Mouse (Mus musculus): ENCODE data around the gene Kdm7a. TPM values are rescaled to one million over a fixed set of nuclear protein-coding genes. Genes with fewer than 3 reads are reported as not detected.

Gene Kdm7a
- 12.3 and 13.1 TPM in 2 replicates for polyA plus RNA-seq (2012; rRNA removed)

GRCm38 (mm10) chr6:39206581-39207461 is at the start of gene Kdm7a:
Kdm7a (minus strand) TSS chr6:39206789.
- Histone ChIP-seq H3K27ac (ENCODE audit: insufficient read depth, low read length) (peak within 1 kb of the TSS; percentile 99), H3K4me1 (ENCODE audit: control insufficient read depth, insufficient read depth, low read length) (peaks cover 4% of the 10 kb centered on the region), H3K4me3 (ENCODE audit: insufficient read depth, low read length) (peak within 1 kb of the TSS; percentile 79)
- TF ChIP-seq CTCF (IDR thresholded peaks at IDR 0.05; ENCODE audit: extremely low read depth, insufficient read depth, low read length) (no peak), POLR2A (IDR thresholded peaks at IDR 0.05; ENCODE audit: extremely low read depth, insufficient read depth, low read length) (peak; percentile 32; the same call in 1 of the 2 replicates)

GRCm38 (mm10) chr6:39255271-39255670 is 48.7 kb upstream of the Kdm7a start:
- Histone ChIP-seq H3K4me1 (ENCODE audit: control insufficient read depth, insufficient read depth, low read length) (no peaks in the 10 kb centered on the region), H3K4me3 (ENCODE audit: insufficient read depth, low read length) (no peak overlapping the region), H3K27ac (ENCODE audit: insufficient read depth, low read length) (no peak overlapping the region)
- TF ChIP-seq CTCF (IDR thresholded peaks at IDR 0.05; ENCODE audit: extremely low read depth, insufficient read depth, low read length), result no peak
- TF ChIP-seq POLR2A (IDR thresholded peaks at IDR 0.05; ENCODE audit: extremely low read depth, insufficient read depth, low read length), result no peak

DNA sequence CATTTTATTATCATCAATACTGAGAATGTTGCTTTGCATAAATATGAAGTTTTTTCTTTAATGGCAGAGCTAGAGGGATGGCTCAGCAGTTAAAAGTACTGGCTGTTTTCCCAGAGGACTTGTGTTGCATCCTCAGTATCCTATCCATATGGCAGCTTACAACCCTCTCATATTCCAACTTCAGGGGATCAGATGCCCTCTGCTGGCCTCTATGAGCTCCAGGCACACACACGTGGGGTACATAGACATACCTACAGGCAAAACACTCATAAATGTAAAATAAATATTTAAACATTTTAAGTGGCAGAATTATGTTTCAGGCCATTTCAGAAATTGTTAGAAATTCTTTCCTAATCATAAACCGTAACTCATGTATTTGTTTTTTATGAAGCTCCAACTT is 43.5 kb upstream of the Kdm7a start:
- H3K4me1 ChIP-seq (ENCODE audit: control insufficient read depth, insufficient read depth, low read length), result no peaks in the 10 kb centered on the region
- no peak for TF ChIP-seq CTCF (IDR thresholded peaks at IDR 0.05; ENCODE audit: extremely low read depth, insufficient read depth, low read length)
- no peak for TF ChIP-seq POLR2A (IDR thresholded peaks at IDR 0.05; ENCODE audit: extremely low read depth, insufficient read depth, low read length)
- no peak overlapping the region for H3K27ac ChIP-seq (ENCODE audit: insufficient read depth, low read length)
- no peak overlapping the region for H3K4me3 ChIP-seq (ENCODE audit: insufficient read depth, low read length)

- H3K27ac ChIP-seq (ENCODE audit: insufficient read depth, low read length), result no peak overlapping the region
- no peaks in the 10 kb centered on the region for H3K4me1 ChIP-seq (ENCODE audit: control insufficient read depth, insufficient read depth, low read length)
- no peak overlapping the region for H3K4me3 ChIP-seq (ENCODE audit: insufficient read depth, low read length)
- TF ChIP-seq POLR2A (IDR thresholded peaks at IDR 0.05; ENCODE audit: extremely low read depth, insufficient read depth, low read length) (no peak), CTCF (IDR thresholded peaks at IDR 0.05; ENCODE audit: extremely low read depth, insufficient read depth, low read length) (no peak)
These were observed 42.7 kb upstream of the Kdm7a start for GRCm38 (mm10) chr6:39249176-39249770.

- TF ChIP-seq POLR2A (IDR thresholded peaks at IDR 0.05; ENCODE audit: extremely low read depth, insufficient read depth, low read length), result no peak
- TF ChIP-seq CTCF (IDR thresholded peaks at IDR 0.05; ENCODE audit: extremely low read depth, insufficient read depth, low read length), result no peak
- Histone ChIP-seq H3K4me3 (ENCODE audit: insufficient read depth, low read length) (no peak overlapping the region), H3K27ac (ENCODE audit: insufficient read depth, low read length) (no peak overlapping the region), H3K4me1 (ENCODE audit: control insufficient read depth, insufficient read depth, low read length) (peaks cover 4% of the 10 kb centered on the region)
These were observed 37.5 kb upstream of the Kdm7a start for GRCm38 (mm10) chr6:39244066-39244465.

DNA sequence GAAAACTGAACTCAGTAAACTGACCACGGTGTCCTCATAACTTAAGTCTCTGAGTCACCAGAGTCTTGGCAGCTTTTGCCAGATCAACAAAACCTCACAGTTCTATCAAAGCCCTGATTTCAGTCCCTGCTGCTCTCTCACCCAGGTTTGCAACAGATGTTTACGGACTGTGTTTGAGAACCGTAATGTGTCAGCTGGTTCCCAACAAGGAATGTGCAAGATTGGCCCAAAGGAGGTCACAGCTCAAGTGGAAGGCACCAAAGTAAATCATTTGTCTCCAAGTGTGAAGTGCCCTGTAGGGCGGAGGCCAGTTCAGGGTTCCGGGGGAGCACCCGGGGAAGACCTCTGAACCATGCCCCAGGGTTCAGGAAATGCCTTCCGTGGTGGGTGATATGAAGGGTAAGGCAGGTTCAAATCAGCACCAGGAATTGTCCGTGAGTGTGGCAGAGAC is 36.9 kb upstream of the Kdm7a start:
- no peak overlapping the region for H3K27ac ChIP-seq (ENCODE audit: insufficient read depth, low read length)
- TF ChIP-seq POLR2A (IDR thresholded peaks at IDR 0.05; ENCODE audit: extremely low read depth, insufficient read depth, low read length) (no peak), CTCF (IDR thresholded peaks at IDR 0.05; ENCODE audit: extremely low read depth, insufficient read depth, low read length) (no peak)
- H3K4me3 ChIP-seq (ENCODE audit: insufficient read depth, low read length), result no peak overlapping the region

GRCm38 (mm10) chr6:39242718-39243471 is 36.3 kb upstream of the Kdm7a start:
- TF ChIP-seq CTCF (IDR thresholded peaks at IDR 0.05; ENCODE audit: extremely low read depth, insufficient read depth, low read length) (no peak), POLR2A (IDR thresholded peaks at IDR 0.05; ENCODE audit: extremely low read depth, insufficient read depth, low read length) (no peak)
- H3K27ac ChIP-seq (ENCODE audit: insufficient read depth, low read length), result no peak overlapping the region
- no peak overlapping the region for H3K4me3 ChIP-seq (ENCODE audit: insufficient read depth, low read length)
- H3K4me1 ChIP-seq (ENCODE audit: control insufficient read depth, insufficient read depth, low read length), result peaks cover 4% of the 10 kb centered on the region

More for the DNA sequence above, 36.9 kb upstream of the Kdm7a start:
- H3K4me1 ChIP-seq (ENCODE audit: control insufficient read depth, insufficient read depth, low read length), result peaks cover 4% of the 10 kb centered on the region

DNA sequence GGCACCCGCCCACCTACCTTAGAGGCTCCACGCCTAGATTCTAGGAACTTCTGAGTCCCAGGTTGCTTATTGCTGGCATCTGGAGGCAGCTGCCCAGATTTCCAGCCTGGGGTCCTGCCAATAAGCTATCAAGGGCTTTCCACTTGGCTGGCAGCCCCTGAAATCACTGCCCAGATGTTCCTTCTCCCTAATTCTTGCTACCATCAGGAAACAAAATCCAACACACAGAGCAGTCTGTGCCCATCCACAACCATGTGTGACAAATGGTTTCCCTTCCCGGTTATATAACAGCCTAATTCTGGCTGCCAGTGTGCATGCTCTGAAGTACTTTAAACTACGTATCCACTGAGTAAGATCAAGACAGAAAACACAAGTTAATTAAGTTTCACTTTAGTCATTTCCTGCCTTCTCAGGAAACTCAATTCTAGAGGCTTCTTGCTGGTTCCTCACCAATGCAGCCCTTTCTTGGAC is 34.9 kb upstream of the Kdm7a start:
- H3K4me1 ChIP-seq (ENCODE audit: control insufficient read depth, insufficient read depth, low read length), result peaks cover 4% of the 10 kb centered on the region
- no peak overlapping the region for H3K27ac ChIP-seq (ENCODE audit: insufficient read depth, low read length)
- TF ChIP-seq POLR2A (IDR thresholded peaks at IDR 0.05; ENCODE audit: extremely low read depth, insufficient read depth, low read length) (no peak), CTCF (IDR thresholded peaks at IDR 0.05; ENCODE audit: extremely low read depth, insufficient read depth, low read length) (no peak)
- no peak overlapping the region for H3K4me3 ChIP-seq (ENCODE audit: insufficient read depth, low read length)

DNA sequence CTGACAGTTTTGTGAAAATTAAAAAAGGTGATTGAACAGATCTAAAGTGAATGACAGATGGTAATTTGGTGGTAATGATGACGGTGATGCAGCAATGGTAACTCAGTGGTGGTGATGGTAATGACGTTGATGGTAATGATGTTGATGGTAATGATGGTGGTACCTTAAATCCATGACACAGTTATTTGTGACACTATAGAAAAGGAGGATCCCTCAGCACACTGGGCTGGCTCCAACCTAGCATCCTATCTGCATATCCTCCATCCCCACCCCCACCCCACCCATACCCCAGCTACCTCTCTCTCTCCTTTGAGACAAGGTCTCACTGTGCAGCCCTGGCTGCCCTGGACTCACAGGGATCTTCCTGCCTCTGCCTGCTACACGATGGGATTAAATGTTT is 34.4 kb upstream of the Kdm7a start:
- no peak for TF ChIP-seq POLR2A (IDR thresholded peaks at IDR 0.05; ENCODE audit: extremely low read depth, insufficient read depth, low read length)
- TF ChIP-seq CTCF (IDR thresholded peaks at IDR 0.05; ENCODE audit: extremely low read depth, insufficient read depth, low read length), result no peak
- peaks cover 4% of the 10 kb centered on the region for H3K4me1 ChIP-seq (ENCODE audit: control insufficient read depth, insufficient read depth, low read length)
- no peak overlapping the region for H3K27ac ChIP-seq (ENCODE audit: insufficient read depth, low read length)
- no peak overlapping the region for H3K4me3 ChIP-seq (ENCODE audit: insufficient read depth, low read length)
